9 mouse cellular contexts compared by ENCODE assay signal in the genomic region with DNA sequence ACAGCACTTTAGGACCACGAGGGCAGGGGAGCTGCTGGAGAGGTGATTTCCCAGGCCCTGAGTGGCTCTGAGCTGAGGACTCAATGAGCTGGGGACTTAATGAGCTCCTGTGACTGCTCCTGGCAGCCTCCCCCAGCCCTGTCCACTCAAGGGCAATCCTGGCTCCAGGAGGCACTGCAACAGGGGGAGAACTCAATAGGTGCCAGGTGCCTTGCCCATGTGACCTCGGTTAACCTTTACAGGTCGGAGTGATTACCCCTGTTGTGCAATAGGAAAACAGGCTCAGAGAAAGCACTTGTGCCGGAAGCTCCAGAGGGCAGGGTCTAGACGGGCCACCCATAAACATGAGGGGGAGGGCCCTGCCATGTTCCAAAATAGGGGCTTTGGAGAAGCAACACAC. TPM values are rescaled to one million over a fixed set of nuclear protein-coding genes. Genes with fewer than 3 reads are reported as not detected.
DNase-seq lines count a peak whose midpoint lies in the region; ATAC-seq and TF ChIP-seq lines count a peak whose summit lies in the region.
"Had no signal": no experiment of that assay in that cellular context is flagged by ENCODE, and none has a peak within 500 bp of the region (broad histone marks: within the 10 kb centered on the region; RNA-seq: fewer than 3 reads in every experiment).

No protein-coding gene starts in this region.

- peaks cover 7% of the 10 kb centered on the region; the same call in 1 of the 2 replicates for H3K9me3 ChIP-seq in embryonic facial prominence, embryonic 10.5 days
- no peaks in the 10 kb centered on the region for H3K9me3 ChIP-seq in embryonic facial prominence, embryonic 15.5 days (replicated peaks)
- H3K9me3 ChIP-seq in kidney, embryonic 16.5 days (ENCODE audit: low read length), result no peaks in the 10 kb centered on the region

- no peak overlapping the region for H3K4me3 ChIP-seq in embryonic facial prominence, embryonic 10.5 days
- H3K4me3 ChIP-seq in embryonic facial prominence, embryonic 15.5 days (replicated peaks), result no peak overlapping the region
- no peak overlapping the region for H3K4me3 ChIP-seq in kidney, embryonic 16.5 days (ENCODE audit: low read length)
- no peak overlapping the region for H3K4me3 ChIP-seq in lung, adult 2 months (replicated peaks; ENCODE audit: extremely low read depth, low read depth, low read length)

- peak overlapping the region; percentile 91 for H3K27ac ChIP-seq in embryonic facial prominence, embryonic 10.5 days (replicated peaks)
- peak overlapping the region; percentile 89 for H3K27ac ChIP-seq in embryonic facial prominence, embryonic 15.5 days (replicated peaks)
- peak overlapping the region; percentile 94 for H3K27ac ChIP-seq in kidney, embryonic 16.5 days (ENCODE audit: low read length)

- no peak for ATAC-seq in embryonic facial prominence, embryonic 15.5 days (ENCODE audit: insufficient number of reproducible peaks, low FRiP score, low TSS enrichment, low read depth)
- ATAC-seq in kidney, embryonic 16.5 days (ENCODE audit: low FRiP score, low TSS enrichment), result peak; percentile 29; the same call in 1 of the 2 replicates

- no peak for DNase-seq in embryonic facial prominence, embryonic 10.5 days (ENCODE audit: low spot score)
- peak; percentile 69 for DNase-seq in lung, adult 2 months
- no peak for DNase-seq in natural killer cell, adult 2 months (ENCODE audit: low spot score in 2 of 2)
- no peak for DNase-seq in spleen, adult 18-20 months
- DNase-seq in left cerebral cortex, adult 8-10 months (ENCODE audit: low spot score in 2 of 2), result no peak
- no peak for DNase-seq in adipocyte (ENCODE audit: low spot score)
- DNase-seq: cerebellum, adult 8-10 months had no signal

- no peak for TF ChIP-seq CTCF in lung, adult 2 months (IDR thresholded peaks at IDR 0.05; ENCODE audit: insufficient read depth, low read length)

- peaks cover 92% of the 10 kb centered on the region for H3K36me3 ChIP-seq in embryonic facial prominence, embryonic 10.5 days (replicated peaks)
- peaks cover 64% of the 10 kb centered on the region for H3K36me3 ChIP-seq in embryonic facial prominence, embryonic 15.5 days
- peaks cover 22% of the 10 kb centered on the region; the same call in 1 of the 2 replicates for H3K36me3 ChIP-seq in kidney, embryonic 16.5 days (ENCODE audit: insufficient read depth, low read length)

- no peak overlapping the region for H3K9ac ChIP-seq in embryonic facial prominence, embryonic 15.5 days
- H3K9ac ChIP-seq in kidney, embryonic 16.5 days (replicated peaks; ENCODE audit: low read length), result peak overlapping the region; percentile 28; the same call in 1 of the 2 replicates

- TF ChIP-seq POLR2A in lung, adult 2 months (IDR thresholded peaks at IDR 0.05; ENCODE audit: borderline replicate concordance, extremely low read depth, low read depth, low read length), result no peak

- 45% methylated on average over 5 of the region's 5 CpGs for WGBS in embryonic facial prominence, embryonic 10.5 days
- WGBS in embryonic facial prominence, embryonic 15.5 days, result 34% methylated on average over 5 of the region's 5 CpGs
- WGBS in kidney, embryonic 16.5 days, result 25% methylated on average over 5 of the region's 5 CpGs
- 33% methylated on average over 5 of the region's 5 CpGs for WGBS in lung, adult 2 months

- peaks cover 97% of the 10 kb centered on the region for H3K4me1 ChIP-seq in embryonic facial prominence, embryonic 10.5 days
- H3K4me1 ChIP-seq in embryonic facial prominence, embryonic 15.5 days, result peaks cover 88% of the 10 kb centered on the region
- H3K4me1 ChIP-seq in kidney, embryonic 16.5 days (ENCODE audit: insufficient read depth, low read length), result peaks cover 94% of the 10 kb centered on the region
- peaks cover 28% of the 10 kb centered on the region for H3K4me1 ChIP-seq in lung, adult 2 months (ENCODE audit: control insufficient read depth, insufficient read depth, low read length)

- H3K4me2 ChIP-seq in embryonic facial prominence, embryonic 15.5 days (replicated peaks), result no peak overlapping the region
- H3K4me2 ChIP-seq in kidney, embryonic 16.5 days (replicated peaks; ENCODE audit: low read depth, low read length), result no peak overlapping the region

- H3K27me3 ChIP-seq in embryonic facial prominence, embryonic 10.5 days (replicated peaks; ENCODE audit: low read depth, poor library complexity, severe bottlenecking), result no peaks in the 10 kb centered on the region
- H3K27me3 ChIP-seq in embryonic facial prominence, embryonic 15.5 days, result no peaks in the 10 kb centered on the region
- H3K27me3 ChIP-seq in kidney, embryonic 16.5 days (ENCODE audit: insufficient read depth, low read length), result no peaks in the 10 kb centered on the region

RNA-seq across cellular contexts. Expression of gene Ptprf, which starts 17.7 kb away (rescaled TPM):
- polyA plus RNA-seq in embryonic facial prominence, embryonic 10.5 days (2016; fragmentation: Nextera tagmentation; extraction: Ambion mirVana), result 88.2 and 95.5 TPM in 2 replicates
- polyA plus RNA-seq in embryonic facial prominence, embryonic 15.5 days (2015; fragmentation: Nextera tagmentation; extraction: Ambion mirVana), result 89.3 and 90.7 TPM in 2 replicates
- polyA plus RNA-seq in kidney, embryonic 16.5 days (2015; fragmentation: Nextera tagmentation; extraction: Ambion mirVana), result 72.6 and 73.7 TPM in 2 replicates
- 245 and 250 TPM in 2 replicates for polyA plus RNA-seq in lung, adult 2 months (2012; rRNA removed)
- 100 to 1,000 TPM in 3 of 4 experiments, 10 to 100 TPM in 1; 96.0 to 114 (median 107) TPM for total RNA-seq in left cerebral cortex, adult 8-10 months (2022)
